Mouse (Mus musculus) ES-Bruce4 (cell line): Measurements from ENCODE around the gene Hecw1. TPM values are rescaled to one million over a fixed set of nuclear protein-coding genes. Genes with fewer than 3 reads are reported as not detected.

ENCODE experiments used
- H3K27ac ChIP-seq: 2 replicates; pipeline ENCODE4 v1.5.1; 2012; ENCODE audit warnings: low read length, inconsistent platforms; ENCODE audit not compliant: insufficient read depth
- H3K27me3 ChIP-seq: 2 replicates; pipeline ENCODE4 v1.6.1; 2012; ENCODE audit warnings: mild to moderate bottlenecking, low read length, inconsistent platforms; ENCODE audit not compliant: control insufficient read depth, poor library complexity, insufficient read depth, severe bottlenecking
- H3K36me3 ChIP-seq: 2 replicates; pipeline ENCODE4 v1.6.1; 2012; ENCODE audit warnings: inconsistent platforms, mild to moderate bottlenecking, low read length, moderate library complexity; ENCODE audit not compliant: control insufficient read depth, poor library complexity, insufficient read depth, severe bottlenecking
- H3K4me1 ChIP-seq: one replicate; pipeline ENCODE4 v1.8.1; 2011; ENCODE audit warnings: low read length; ENCODE audit not compliant: control insufficient read depth, insufficient read depth
- H3K4me3 ChIP-seq: 2 replicates; pipeline ENCODE4 v1.5.1; 2011; ENCODE audit warnings: low read depth, mild to moderate bottlenecking, low read length
- H3K9ac ChIP-seq: 2 replicates; pipeline ENCODE4 v1.6.1; 2012; ENCODE audit warnings: low read depth, mild to moderate bottlenecking, inconsistent platforms; ENCODE audit not compliant: poor library complexity, severe bottlenecking
- H3K9me3 ChIP-seq: replicated peaks from 2 replicates; pipeline ENCODE4 v1.6.1; 2012; ENCODE audit warnings: mild to moderate bottlenecking, low read length, inconsistent platforms; ENCODE audit not compliant: control insufficient read depth, poor library complexity, insufficient read depth, severe bottlenecking
- CTCF ChIP-seq: IDR thresholded peaks from one replicate; pipeline ENCODE4 v1.8.1; 2011; ENCODE audit warnings: low read depth, low read length
- EP300 ChIP-seq: IDR thresholded peaks from 2 replicates; pipeline ENCODE4 v1.6.1; 2011; ENCODE audit warnings: low read depth, low read length; ENCODE audit not compliant: insufficient read depth
- POLR2A ChIP-seq: IDR thresholded peaks from one replicate; pipeline ENCODE4 v1.8.1; 2011; ENCODE audit warnings: low read length; ENCODE audit not compliant: insufficient read depth
- polyA plus RNA-seq: library from polyadenylated mRNA; stranded (reverse); fragments of >200 nt; gene quantifications from 2 replicates; pipeline ENCODE4 v1.2.4, GENCODE M21; 2011; ENCODE audit warnings: low read depth; ENCODE audit not compliant: missing spikeins, insufficient read depth, insufficient read length

Gene Hecw1
- polyA plus RNA-seq, 1 experiment, result 0.70 TPM

DNA sequence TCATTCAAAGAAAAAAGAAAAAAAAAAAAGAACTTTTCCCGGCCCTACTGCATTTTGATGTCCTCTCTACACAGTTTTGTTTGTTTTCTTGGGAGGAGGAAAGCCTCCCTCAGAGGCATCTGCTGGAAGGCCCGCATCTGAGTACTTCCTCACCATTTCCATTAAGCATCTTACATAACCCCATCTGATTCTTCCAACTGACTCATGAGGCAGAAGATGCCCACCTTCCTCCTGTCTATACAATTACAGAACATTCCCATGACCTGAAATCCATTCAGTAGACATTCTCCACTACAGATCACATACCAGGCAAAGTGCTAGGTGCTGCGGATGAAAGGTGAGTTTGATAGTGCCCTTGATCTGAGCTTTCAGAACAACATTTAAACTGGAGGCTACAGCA lies 3.4 kb downstream of the Hecw1 start:
- Histone ChIP-seq H3K9ac (no peak overlapping the region), H3K4me1 (no peaks in the 10 kb centered on the region), H3K4me3 (no peak overlapping the region), H3K9me3 (peaks cover 3% of the 10 kb centered on the region; the same call in 1 of the 2 replicates), H3K36me3 (no peaks in the 10 kb centered on the region), H3K27ac (no peak overlapping the region), H3K27me3 (peaks cover 3% of the 10 kb centered on the region; the same call in 1 of the 2 replicates)
- no peak for TF ChIP-seq CTCF
- no peak for TF ChIP-seq EP300
- no peak for TF ChIP-seq POLR2A

GRCm38 (mm10) chr13:14517478-14517877 lies 5.5 kb downstream of the Hecw1 start:
- TF ChIP-seq CTCF, result no peak
- no peak for TF ChIP-seq POLR2A
- TF ChIP-seq EP300, result no peak
- Histone ChIP-seq H3K27me3 (no peaks in the 10 kb centered on the region; the same call in 1 of the 2 replicates), H3K9ac (no peak overlapping the region), H3K36me3 (no peaks in the 10 kb centered on the region), H3K4me3 (no peak overlapping the region), H3K4me1 (no peaks in the 10 kb centered on the region), H3K9me3 (peaks cover 3% of the 10 kb centered on the region; the same call in 1 of the 2 replicates), H3K27ac (no peak overlapping the region)

DNA sequence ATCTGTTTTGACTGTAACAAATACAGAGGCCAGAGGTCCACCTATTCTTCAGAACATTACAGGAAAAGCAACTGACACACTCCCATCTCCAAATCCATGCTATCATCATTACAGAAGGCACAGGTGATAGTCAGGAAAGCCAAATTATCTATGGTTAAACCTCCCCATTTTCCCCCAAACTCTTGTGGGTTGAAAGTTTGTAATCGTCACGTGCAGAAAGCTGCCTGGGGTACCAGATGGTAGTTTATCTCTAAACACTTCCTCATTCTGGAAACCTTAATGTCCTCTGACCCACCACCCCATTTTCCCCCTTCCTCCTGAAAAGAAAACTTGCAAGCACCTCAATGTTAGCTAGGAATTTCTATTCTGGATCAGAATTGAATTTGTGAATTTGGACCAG lies 7.9 kb downstream of the Hecw1 start:
- Histone ChIP-seq H3K4me1 (no peaks in the 10 kb centered on the region), H3K9ac (no peak overlapping the region), H3K36me3 (no peaks in the 10 kb centered on the region), H3K4me3 (no peak overlapping the region), H3K27ac (no peak overlapping the region), H3K9me3 (peaks cover 3% of the 10 kb centered on the region; the same call in 1 of the 2 replicates), H3K27me3 (no peaks in the 10 kb centered on the region; the same call in 1 of the 2 replicates)
- TF ChIP-seq POLR2A (no peak), EP300 (no peak), CTCF (no peak)

- H3K27me3 ChIP-seq, result no peaks in the 10 kb centered on the region; the same call in 1 of the 2 replicates
- no peaks in the 10 kb centered on the region for H3K36me3 ChIP-seq
- no peak overlapping the region for H3K27ac ChIP-seq
- H3K9ac ChIP-seq, result no peak overlapping the region
- H3K9me3 ChIP-seq, result peaks cover 3% of the 10 kb centered on the region; the same call in 1 of the 2 replicates
- no peak overlapping the region for H3K4me3 ChIP-seq
- TF ChIP-seq CTCF, result no peak
- TF ChIP-seq EP300, result no peak
- no peak for TF ChIP-seq POLR2A
- H3K4me1 ChIP-seq, result no peaks in the 10 kb centered on the region
Measured at GRCm38 (mm10) chr13:14513934-14514333, 9.1 kb downstream of the Hecw1 start.

DNA sequence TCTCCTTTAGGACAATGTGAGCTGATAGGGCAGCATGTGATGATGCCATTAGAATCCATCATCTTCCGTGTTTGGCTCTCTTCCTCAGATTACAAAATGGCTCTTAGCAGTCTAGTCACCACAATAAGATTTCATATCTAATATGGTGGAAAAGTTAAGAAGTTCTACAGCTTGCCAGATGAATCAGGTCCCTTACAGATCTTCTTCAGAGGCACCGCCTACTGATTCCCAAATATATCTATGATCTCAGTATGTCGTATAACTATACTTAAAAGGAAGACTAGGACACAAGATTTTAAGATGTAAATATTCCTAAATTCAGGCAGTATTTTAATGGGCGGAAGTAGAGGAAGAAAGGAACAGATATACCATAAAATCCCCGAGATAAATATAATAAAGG lies 16.3 kb downstream of the Hecw1 start:
- TF ChIP-seq CTCF (no peak), POLR2A (no peak), EP300 (no peak)
- Histone ChIP-seq H3K9me3 (no peaks in the 10 kb centered on the region), H3K27ac (no peak overlapping the region), H3K4me1 (no peaks in the 10 kb centered on the region), H3K4me3 (no peak overlapping the region), H3K36me3 (no peaks in the 10 kb centered on the region), H3K9ac (no peak overlapping the region), H3K27me3 (no peaks in the 10 kb centered on the region)

- Histone ChIP-seq H3K9ac (no peak overlapping the region), H3K27ac (no peak overlapping the region), H3K9me3 (no peaks in the 10 kb centered on the region), H3K27me3 (no peaks in the 10 kb centered on the region), H3K4me3 (no peak overlapping the region), H3K36me3 (no peaks in the 10 kb centered on the region), H3K4me1 (no peaks in the 10 kb centered on the region)
- TF ChIP-seq POLR2A (no peak), EP300 (no peak), CTCF (no peak)
Measured at GRCm38 (mm10) chr13:14500251-14500650, 22.8 kb downstream of the Hecw1 start.

DNA sequence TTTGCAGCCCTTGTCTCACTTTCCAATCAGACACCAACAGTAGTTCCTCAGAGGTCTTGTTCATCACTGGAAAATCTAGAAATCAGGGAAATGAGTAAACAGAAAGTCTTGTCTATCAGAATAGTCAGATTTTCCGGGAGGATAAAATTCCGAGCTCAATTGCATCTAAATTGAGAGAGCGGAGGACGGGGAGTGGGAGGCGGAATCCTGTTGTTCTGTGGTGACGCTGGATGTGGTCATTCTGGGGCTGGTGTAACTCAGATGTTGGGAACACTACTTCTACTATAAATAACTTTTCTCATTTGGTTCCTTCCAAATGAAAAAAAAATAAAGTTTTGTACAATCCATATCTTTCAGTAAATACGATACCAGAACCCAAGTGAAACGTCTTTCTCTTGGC lies 24.2 kb downstream of the Hecw1 start:
- TF ChIP-seq POLR2A (no peak), EP300 (no peak), CTCF (no peak)
- no peaks in the 10 kb centered on the region for H3K9me3 ChIP-seq

More for the DNA sequence above, 24.2 kb downstream of the Hecw1 start:
- H3K4me3 ChIP-seq, result no peak overlapping the region
- no peaks in the 10 kb centered on the region for H3K4me1 ChIP-seq
- no peak overlapping the region for H3K9ac ChIP-seq
- H3K36me3 ChIP-seq, result no peaks in the 10 kb centered on the region
- no peaks in the 10 kb centered on the region for H3K27me3 ChIP-seq
- no peak overlapping the region for H3K27ac ChIP-seq
